Mouse (Mus musculus): Measurements from ENCODE around the gene Med29. TPM values are rescaled to one million over a fixed set of nuclear protein-coding genes. Genes with fewer than 3 reads are reported as not detected.
"Not testable (repeated sequence)": the region's sequence is repeated elsewhere in the genome, so short reads cannot be mapped to it uniquely, and the experiment has no call there.

Med29 gene
- polyA plus RNA-seq, 1 experiment from 2014 or later = 46.6 TPM

GRCm38 (mm10) chr7:28390331-28390730 is 2.2 kb downstream of the Med29 start:
- H3K27me3 ChIP-seq (replicated peaks) = no peaks in the 10 kb centered on the region
- 97% methylated on average over 3 of the region's 3 CpGs for WGBS
- ATAC-seq (replicated peaks) = no peak
- H3K36me3 ChIP-seq (replicated peaks) = peaks cover 36% of the 10 kb centered on the region
- no peak overlapping the region for H3K27ac ChIP-seq
- H3K4me1 ChIP-seq = peaks cover 24% of the 10 kb centered on the region
- no peak overlapping the region for H3K9ac ChIP-seq
- H3K4me3 ChIP-seq = no peak overlapping the region
- H3K9me3 ChIP-seq = no peaks in the 10 kb centered on the region
- H3K4me2 ChIP-seq = no peak overlapping the region

DNA sequence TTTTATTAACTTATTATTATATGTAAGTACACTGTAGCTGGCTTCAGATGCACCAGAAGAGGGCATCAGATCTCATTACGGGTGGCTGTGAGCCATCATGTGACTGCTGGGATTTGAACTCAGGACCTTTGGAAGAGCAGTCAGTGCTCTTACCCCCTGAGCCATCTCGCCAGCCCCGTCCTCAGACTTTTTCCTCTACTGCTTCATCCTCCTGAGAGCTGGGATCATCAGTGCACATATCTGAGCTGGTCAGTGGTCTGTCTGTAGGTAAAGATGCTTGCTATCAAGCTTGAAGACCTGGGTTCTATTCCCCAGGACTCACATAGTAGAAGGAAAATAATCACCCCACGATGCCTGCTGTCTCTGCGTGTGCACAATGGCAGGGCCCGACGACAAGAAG is 5.1 kb downstream of the Med29 start:
- not testable (repeated sequence) for H3K4me3 ChIP-seq; H3K9me3 ChIP-seq; ATAC-seq (replicated peaks); H3K9ac ChIP-seq; H3K4me2 ChIP-seq; H3K4me1 ChIP-seq; H3K27ac ChIP-seq; H3K27me3 ChIP-seq (replicated peaks)
- peaks cover 30% of the 10 kb centered on the region for H3K36me3 ChIP-seq (replicated peaks)
- WGBS = 82% methylated on average over 7 of the region's 7 CpGs

- not testable (repeated sequence) for H3K9ac ChIP-seq; H3K9me3 ChIP-seq; H3K4me3 ChIP-seq; H3K4me1 ChIP-seq; H3K27ac ChIP-seq; H3K27me3 ChIP-seq (replicated peaks); H3K4me2 ChIP-seq
- H3K36me3 ChIP-seq (replicated peaks) = peaks cover 30% of the 10 kb centered on the region
- whole genome bisulfite sequencing = 83% methylated on average over 6 of the region's 6 CpGs
- ATAC-seq (replicated peaks) = peak; percentile 5; the same call in 1 of the 2 replicates
Measured at GRCm38 (mm10) chr7:28386877-28387276, 5.6 kb downstream of the Med29 start.

DNA sequence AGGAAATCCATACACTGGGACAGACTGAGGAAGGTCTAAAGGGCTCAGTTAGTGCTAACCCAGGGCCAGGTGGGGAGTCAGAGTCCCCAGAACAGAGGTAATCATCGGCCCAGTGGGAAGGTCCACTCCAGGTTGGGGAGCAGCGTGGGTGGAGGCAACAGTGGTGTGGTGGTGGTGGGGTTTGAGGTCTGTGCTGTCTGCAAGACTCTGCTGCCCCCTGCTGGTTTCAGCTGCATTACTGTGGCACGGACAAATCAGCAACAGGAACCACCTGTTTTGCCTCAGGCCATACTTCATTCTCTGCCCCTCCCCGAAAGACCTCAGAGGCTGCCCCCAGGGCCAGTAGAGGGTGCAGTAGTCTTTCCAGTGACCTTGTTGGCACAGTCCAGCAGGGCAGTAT is 6.0 kb downstream of the Med29 start:
- Histone ChIP-seq H3K27ac (no peak overlapping the region), H3K4me3 (no peak overlapping the region), H3K4me2 (no peak overlapping the region), H3K4me1 (peaks cover 10% of the 10 kb centered on the region), H3K9me3 (no peaks in the 10 kb centered on the region), H3K9ac (no peak overlapping the region), H3K36me3 (replicated peaks) (peaks cover 30% of the 10 kb centered on the region), H3K27me3 (replicated peaks) (no peaks in the 10 kb centered on the region)
- WGBS = 18% methylated on average over 4 of the region's 4 CpGs
- ATAC-seq (replicated peaks) = peak; percentile 34

DNA sequence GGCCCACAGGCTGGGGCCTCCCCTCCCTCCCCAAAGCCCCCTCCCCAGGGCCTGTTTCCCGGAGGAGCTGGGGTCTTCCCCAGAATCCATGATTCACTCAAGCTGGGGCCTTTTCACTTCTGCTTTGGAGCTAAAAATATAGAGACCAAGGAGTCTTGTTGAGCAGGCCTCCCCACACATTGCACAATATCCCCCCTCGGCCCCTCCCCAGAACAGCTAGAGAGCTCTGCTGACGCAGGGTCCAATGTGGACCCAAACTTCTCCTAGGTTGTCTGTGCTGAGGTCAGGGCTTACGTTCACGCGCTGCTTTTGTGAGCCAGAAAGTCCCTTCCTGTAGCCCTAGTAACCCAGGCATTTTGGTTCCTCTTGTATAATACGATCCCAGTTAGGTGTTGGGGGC is 6.5 kb downstream of the Med29 start:
- Histone ChIP-seq H3K9ac (no peak overlapping the region), H3K4me2 (no peak overlapping the region), H3K9me3 (no peaks in the 10 kb centered on the region), H3K27me3 (replicated peaks) (no peaks in the 10 kb centered on the region), H3K4me1 (peaks cover 9% of the 10 kb centered on the region; the same call in 1 of the 2 replicates), H3K27ac (no peak overlapping the region), H3K4me3 (no peak overlapping the region), H3K36me3 (replicated peaks) (peaks cover 30% of the 10 kb centered on the region)
- WGBS = 92% methylated on average over 7 of the region's 7 CpGs
- ATAC-seq (replicated peaks) = no peak

DNA sequence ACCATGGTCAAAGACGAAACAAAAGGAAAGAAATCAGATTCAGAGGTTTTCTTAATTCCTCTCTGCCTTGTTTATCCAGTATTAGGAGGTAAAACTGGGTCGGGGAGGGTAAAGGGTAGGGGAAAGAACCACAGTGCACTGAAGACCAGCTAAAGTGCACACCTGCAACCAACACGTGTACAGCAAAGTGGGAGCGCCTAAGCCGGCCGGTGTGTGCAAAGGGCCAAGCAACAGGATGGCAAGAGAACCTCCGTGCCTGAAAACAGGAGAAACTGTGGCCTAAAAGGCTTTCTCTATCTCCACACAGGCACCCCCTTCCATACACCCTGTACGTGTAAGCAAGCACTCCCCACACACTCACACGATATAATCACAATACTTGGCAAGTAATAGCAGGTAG is 7.3 kb downstream of the Med29 start:
- ATAC-seq (replicated peaks) = no peak
- 93% methylated on average over 9 of the region's 9 CpGs for WGBS
- no peaks in the 10 kb centered on the region for H3K9me3 ChIP-seq
- H3K9ac ChIP-seq = no peak overlapping the region
- no peak overlapping the region for H3K27ac ChIP-seq
- peaks cover 24% of the 10 kb centered on the region for H3K36me3 ChIP-seq (replicated peaks)
- no peak overlapping the region for H3K4me2 ChIP-seq
- peaks cover 12% of the 10 kb centered on the region; the same call in 1 of the 2 replicates for H3K4me1 ChIP-seq
- H3K27me3 ChIP-seq (replicated peaks) = no peaks in the 10 kb centered on the region
- H3K4me3 ChIP-seq = no peak overlapping the region

GRCm38 (mm10) chr7:28384162-28384561 is 8.3 kb downstream of the Med29 start:
- H3K4me1 ChIP-seq = peaks cover 17% of the 10 kb centered on the region
- no peaks in the 10 kb centered on the region for H3K9me3 ChIP-seq
- H3K9ac ChIP-seq = no peak overlapping the region
- no peak overlapping the region for H3K4me2 ChIP-seq
- 85% methylated on average over 6 of the region's 6 CpGs for WGBS
- H3K27me3 ChIP-seq (replicated peaks) = no peaks in the 10 kb centered on the region
- ATAC-seq (replicated peaks) = no peak
- H3K27ac ChIP-seq = no peak overlapping the region
- H3K4me3 ChIP-seq = no peak overlapping the region
- peaks cover 18% of the 10 kb centered on the region; the same call in 1 of the 2 replicates for H3K36me3 ChIP-seq (replicated peaks)

GRCm38 (mm10) chr7:28383606-28384005 is 8.9 kb downstream of the Med29 start:
- H3K9ac ChIP-seq = no peak overlapping the region
- no peak overlapping the region for H3K4me2 ChIP-seq
- no peaks in the 10 kb centered on the region for H3K9me3 ChIP-seq
- 81% methylated on average over 4 of the region's 4 CpGs for WGBS
- H3K27me3 ChIP-seq (replicated peaks) = no peaks in the 10 kb centered on the region
- H3K4me3 ChIP-seq = no peak overlapping the region
- H3K36me3 ChIP-seq (replicated peaks) = peaks cover 12% of the 10 kb centered on the region; the same call in 1 of the 2 replicates
- peaks cover 23% of the 10 kb centered on the region for H3K4me1 ChIP-seq
- no peak overlapping the region for H3K27ac ChIP-seq
- ATAC-seq (replicated peaks) = no peak

DNA sequence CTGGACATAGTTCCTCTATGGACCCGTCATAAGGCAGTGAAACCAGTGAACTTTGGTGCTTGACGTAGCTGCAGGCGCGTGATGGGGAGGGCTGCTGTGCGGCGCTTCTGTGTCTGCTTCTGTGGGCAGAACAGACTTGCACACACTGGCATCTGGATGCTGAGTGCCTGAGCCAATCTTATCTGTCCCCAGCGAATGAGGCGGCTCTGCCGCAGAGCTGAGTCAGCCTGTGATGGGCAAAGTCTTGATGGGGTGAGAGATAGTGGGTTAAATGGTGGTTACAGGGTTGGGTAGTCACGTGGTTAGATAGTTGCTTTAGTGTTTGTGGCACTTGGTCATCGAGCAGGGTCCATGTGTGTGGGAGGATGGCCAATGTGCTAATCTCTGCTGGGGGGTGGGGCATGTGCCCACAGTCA is 9.5 kb downstream of the Med29 start:
- Histone ChIP-seq H3K4me3 (no peak overlapping the region), H3K9ac (no peak overlapping the region), H3K27ac (no peak overlapping the region), H3K4me2 (no peak overlapping the region), H3K27me3 (replicated peaks) (no peaks in the 10 kb centered on the region), H3K9me3 (no peaks in the 10 kb centered on the region), H3K4me1 (peaks cover 29% of the 10 kb centered on the region), H3K36me3 (replicated peaks) (0 out of 2 replicates have a peak, but pooled peaks cover 6% of the 10 kb centered on the region)
- ATAC-seq (replicated peaks) = no peak
- WGBS = 75% methylated on average over 11 of the region's 11 CpGs

DNA sequence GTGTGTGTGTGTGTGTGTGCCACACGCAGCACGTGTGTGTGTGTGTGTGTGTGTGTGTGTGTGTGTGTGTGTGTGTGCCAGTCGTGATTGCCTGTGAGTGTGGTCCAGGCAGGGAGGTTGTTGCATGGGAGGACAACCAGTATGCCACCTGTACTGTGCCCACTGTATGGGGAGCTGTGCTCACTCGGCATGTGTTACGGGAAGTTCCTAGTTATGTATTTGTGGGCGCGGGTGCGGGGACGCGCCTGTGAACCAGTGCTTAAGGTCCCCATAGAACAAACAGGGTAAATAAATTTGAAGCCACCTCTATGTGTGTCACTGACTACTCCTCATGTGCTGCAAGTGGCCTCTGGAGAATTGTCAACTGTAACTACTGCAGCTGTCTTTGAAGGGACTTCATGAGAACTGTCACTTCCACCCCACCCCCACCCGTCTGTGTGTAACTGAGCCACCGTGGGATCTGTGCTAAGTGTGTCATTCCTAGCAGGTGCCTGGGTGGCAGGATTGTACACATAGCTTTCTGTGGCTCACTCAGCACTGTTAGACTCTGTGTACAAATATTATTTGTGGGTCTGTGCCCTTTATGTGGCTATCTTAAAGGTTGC is 10.1 kb downstream of the Med29 start:
- no peak overlapping the region for H3K9ac ChIP-seq
- ATAC-seq (replicated peaks) = no peak
- H3K4me3 ChIP-seq = no peak overlapping the region
- no peaks in the 10 kb centered on the region for H3K9me3 ChIP-seq
- H3K36me3 ChIP-seq (replicated peaks) = 0 out of 2 replicates have a peak, but pooled peaks cover 4% of the 10 kb centered on the region
- H3K27me3 ChIP-seq (replicated peaks) = no peaks in the 10 kb centered on the region
- 67% methylated on average over 9 of the region's 12 CpGs for WGBS
- 0 out of 2 replicates have a peak overlapping the region, but pooled peaks have one; percentile 23 for H3K27ac ChIP-seq
- peaks cover 30% of the 10 kb centered on the region for H3K4me1 ChIP-seq
- H3K4me2 ChIP-seq = 0 out of 2 replicates have a peak overlapping the region, but pooled peaks have one; percentile 44

GRCm38 (mm10) chr7:28381938-28382337 is 10.6 kb downstream of the Med29 start:
- Histone ChIP-seq H3K9me3 (no peaks in the 10 kb centered on the region), H3K9ac (peak overlapping the region; percentile 31; the same call in 1 of the 2 replicates), H3K4me3 (peak overlapping the region; percentile 13; the same call in 1 of the 2 replicates), H3K36me3 (replicated peaks) (0 out of 2 replicates have a peak, but pooled peaks cover 3% of the 10 kb centered on the region), H3K27ac (peak overlapping the region; percentile 62), H3K4me2 (peak overlapping the region; percentile 44), H3K4me1 (peaks cover 30% of the 10 kb centered on the region), H3K27me3 (replicated peaks) (no peaks in the 10 kb centered on the region)
- no peak for ATAC-seq (replicated peaks)
- WGBS = 8% methylated on average over 17 of the region's 20 CpGs

DNA sequence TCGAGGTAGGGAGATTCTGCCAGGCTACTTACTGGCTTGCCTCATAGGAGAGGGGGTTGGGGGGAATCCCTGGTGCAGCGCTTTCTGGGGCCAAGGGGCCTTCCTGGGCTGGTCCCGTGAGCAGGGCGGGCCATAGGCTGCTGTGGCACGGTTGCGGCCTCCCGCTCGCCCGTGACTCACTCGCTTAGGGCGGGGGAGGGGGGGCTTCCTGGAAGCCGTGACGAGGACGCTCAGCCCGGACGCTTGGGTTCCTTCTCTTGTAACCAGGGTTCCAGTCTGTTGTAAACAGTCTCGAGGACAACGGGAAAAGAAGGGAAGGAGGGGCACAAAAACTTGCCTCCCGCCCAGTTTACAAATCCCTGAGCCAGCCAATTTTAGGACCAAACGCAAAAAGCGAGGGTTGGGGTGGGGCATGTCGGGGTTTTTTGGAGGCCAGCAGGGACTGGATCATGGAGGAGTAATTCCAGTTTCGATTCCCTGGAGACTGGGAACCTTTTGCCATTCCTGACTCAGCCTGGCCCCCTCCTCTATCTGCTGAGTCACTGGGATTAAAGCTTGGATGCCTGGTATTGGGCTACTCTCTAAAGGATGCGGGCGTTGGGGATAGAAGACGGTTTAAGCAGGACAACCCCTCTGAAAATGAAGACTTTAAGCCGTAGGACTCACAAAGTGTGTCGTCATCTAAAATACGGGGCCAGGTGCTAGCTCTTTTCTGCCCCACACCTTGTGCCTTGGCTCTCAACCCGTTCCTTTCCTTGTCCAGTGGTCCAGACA is 11.3 kb downstream of the Med29 start:
- Histone ChIP-seq H3K27me3 (replicated peaks) (no peaks in the 10 kb centered on the region), H3K4me3 (peak overlapping the region; percentile 13; the same call in 1 of the 2 replicates), H3K36me3 (replicated peaks) (0 out of 2 replicates have a peak, but pooled peaks cover 3% of the 10 kb centered on the region), H3K4me2 (peak overlapping the region; percentile 44), H3K27ac (peak overlapping the region; percentile 62), H3K9ac (peak overlapping the region; percentile 19; the same call in 1 of the 2 replicates), H3K9me3 (no peaks in the 10 kb centered on the region), H3K4me1 (peaks cover 34% of the 10 kb centered on the region)
- WGBS = 4% methylated on average over 30 of the region's 30 CpGs
- no peak for ATAC-seq (replicated peaks)

Measured in midbrain, embryonic 15.5 days (tissue).